Mouse (Mus musculus) cerebellum, adult 9-11 months (tissue): Measurements from ENCODE around the gene Rgs8.

Experiments used
- DNase-seq: peaks from one replicate; pipeline ENCODE4 v3.0.0; 2022

Rgs8 gene

GRCm38 (mm10) chr1:153652938-153653623, at the start of gene Rgs8:
Gene Rgs8 (plus strand): TSS chr1:153653025.
- DNase-seq, result peak; percentile 87

- no peak for DNase-seq
Observed at GRCm38 (mm10) chr1:153617340-153617830, 35.4 kb upstream of the Rgs8 start.

- no peak for DNase-seq
Observed at GRCm38 (mm10) chr1:153623036-153623435, 29.8 kb upstream of the Rgs8 start.

GRCm38 (mm10) chr1:153632686-153633085, 20.1 kb upstream of the Rgs8 start:
- no peak for DNase-seq

GRCm38 (mm10) chr1:153635056-153635455, 17.8 kb upstream of the Rgs8 start:
- DNase-seq, result no peak

GRCm38 (mm10) chr1:153635521-153635920, 17.3 kb upstream of the Rgs8 start:
- peak; percentile 19 for DNase-seq

GRCm38 (mm10) chr1:153636821-153637220, 16.0 kb upstream of the Rgs8 start:
- DNase-seq, result no peak

GRCm38 (mm10) chr1:153641492-153641939, 11.3 kb upstream of the Rgs8 start:
- DNase-seq, result peak; percentile 13

GRCm38 (mm10) chr1:153641940-153642501, 10.8 kb upstream of the Rgs8 start:
- no peak for DNase-seq

- DNase-seq, result peak; percentile 34
Observed at GRCm38 (mm10) chr1:153653674-153654073, 849 bp downstream of the Rgs8 start.

- DNase-seq, result no peak
Observed at GRCm38 (mm10) chr1:153659666-153660065, 6.8 kb downstream of the Rgs8 start.

GRCm38 (mm10) chr1:153660982-153661688, 8.3 kb downstream of the Rgs8 start:
- peak; percentile 15 for DNase-seq

GRCm38 (mm10) chr1:153661689-153662002, 8.8 kb downstream of the Rgs8 start:
- peak; percentile 44 for DNase-seq

GRCm38 (mm10) chr1:153662362-153662761, 9.5 kb downstream of the Rgs8 start:
- peak; percentile 20 for DNase-seq

- DNase-seq, result peak; percentile 97
Observed at GRCm38 (mm10) chr1:153665066-153665715, 12.4 kb downstream of the Rgs8 start.

- DNase-seq, result peak; percentile 71
Observed at GRCm38 (mm10) chr1:153666236-153666635, 13.4 kb downstream of the Rgs8 start.

- DNase-seq, result peak; percentile 94
Observed at GRCm38 (mm10) chr1:153667244-153667727, 14.5 kb downstream of the Rgs8 start.

GRCm38 (mm10) chr1:153667781-153668180, 15.0 kb downstream of the Rgs8 start:
- no peak for DNase-seq

GRCm38 (mm10) chr1:153669086-153669485, 16.3 kb downstream of the Rgs8 start:
- DNase-seq, result peak; percentile 73

- no peak for DNase-seq
Observed at GRCm38 (mm10) chr1:153669728-153670127, 16.9 kb downstream of the Rgs8 start.

- peak; percentile 36 for DNase-seq
Observed at GRCm38 (mm10) chr1:153671352-153671751, 18.5 kb downstream of the Rgs8 start.

- no peak for DNase-seq
Observed at GRCm38 (mm10) chr1:153672698-153673097, 19.9 kb downstream of the Rgs8 start.

GRCm38 (mm10) chr1:153673900-153674299, 21.1 kb downstream of the Rgs8 start:
- DNase-seq, result peak; percentile 34
